Mouse (Mus musculus): ENCODE measurements at regions not wholly inside any gene's neighbourhood (a gene's known extent, or its start where the extent isn't known, plus 50 kb on each side); places are given as distances from the start of the nearest gene placed in this dataset.

- TF ChIP-seq CTCF (IDR thresholded peaks at IDR 0.05; ENCODE audit: control insufficient read depth, insufficient read depth, insufficient read length) (no peak), MYOG (IDR thresholded peaks at IDR 0.05; ENCODE audit: control insufficient read depth, extremely low read depth, insufficient read length) (no peak)
Measured at GRCm38 (mm10) chr10:21803184-21803583, 78.8 kb upstream of the Sgk1 start.

Data from C2C12 (cell line).